Mouse (Mus musculus) limb, embryonic 11.5 days (tissue): ENCODE data around the gene Zbp1. TPM values are rescaled to one million over a fixed set of nuclear protein-coding genes. Genes with fewer than 3 reads are reported as not detected.
A peak's percentile ranks its signal among the peaks of the same experiment; 100 is the strongest.

Experiments used
- ATAC-seq: fragments of 200-750 bp; cut with Nextera tagmentation; 2 replicates; pipeline ENCODE4 v1.8.0; 2017; ENCODE audit warnings: low read depth; ENCODE audit not compliant: insufficient number of reproducible peaks, low FRiP score, low TSS enrichment
- DNase-seq: peaks from one replicate; pipeline ENCODE4 v3.0.0-alpha.2; 2015; ENCODE audit warnings: low spot score
- H3K27ac ChIP-seq: fragments of 300-500 bp; sonication (generic); replicated peaks from 2 replicates; pipeline ENCODE4 v1.5.1; 2014; ENCODE audit warnings: low read depth, mild to moderate bottlenecking, low read length
- H3K27me3 ChIP-seq: fragments of 300-500 bp; sonication (generic); 2 replicates; pipeline ENCODE4 v1.6.1; 2014; ENCODE audit warnings: mild to moderate bottlenecking, low read length, mixed read lengths; ENCODE audit not compliant: control insufficient read depth, insufficient read depth
- H3K36me3 ChIP-seq: fragments of 300-500 bp; sonication (generic); 2 replicates; pipeline ENCODE4 v1.6.1; 2014; ENCODE audit warnings: mild to moderate bottlenecking, low read length, moderate library complexity, mixed read lengths; ENCODE audit not compliant: control insufficient read depth, insufficient read depth
- H3K4me1 ChIP-seq: fragments of 300-500 bp; sonication (generic); 2 replicates; pipeline ENCODE4 v1.6.1; 2014; ENCODE audit warnings: low read length, mixed read lengths; ENCODE audit not compliant: control insufficient read depth, insufficient read depth
- H3K4me2 ChIP-seq: fragments of 300-500 bp; sonication (generic); 2 replicates; pipeline ENCODE4 v1.6.1; 2014; ENCODE audit warnings: low read depth, mild to moderate bottlenecking, moderate library complexity; ENCODE audit not compliant: severe bottlenecking
- H3K4me3 ChIP-seq: fragments of 300-500 bp; sonication (generic); 2 replicates; pipeline ENCODE4 v1.5.1; 2014; ENCODE audit warnings: low read depth, low read length
- H3K9ac ChIP-seq: fragments of 300-500 bp; sonication (generic); 2 replicates; pipeline ENCODE4 v1.6.1; 2014; ENCODE audit warnings: mild to moderate bottlenecking, low read length
- H3K9me3 ChIP-seq: fragments of 300-500 bp; sonication (generic); 2 replicates; pipeline ENCODE4 v1.6.1; 2016; ENCODE audit warnings: low read length; ENCODE audit not compliant: control insufficient read depth
- WGBS: fragments of 180-500 bp; shearing (Covaris S2); extraction: QIAGEN DNeasy Blood & Tissue Kit; methylation state at CpG from one replicate; pipeline ENCODE4 v1.1.7; 2014; 5-methylcytosine and 5-hydroxymethylcytosine counted together
- polyA plus RNA-seq: library from polyadenylated mRNA; unstranded; fragments of >200 nt; fragmentation: Nextera tagmentation; extraction: Ambion mirVana; gene quantifications from 2 replicates; pipeline ENCODE4 v1.2.1, GENCODE M21; 2014

The Zbp1 gene
- not detected in 2 replicates for polyA plus RNA-seq

GRCm38 (mm10) chr2:173218416-173219141 is at the start of gene Zbp1:
Zbp1 (minus strand) TSS chr2:173218923.
- Histone ChIP-seq H3K27ac (no peak within 1 kb of the TSS), H3K4me2 (no peak within 1 kb of the TSS), H3K9ac (no peak within 1 kb of the TSS), H3K4me1 (peaks cover 3% of the 10 kb centered on the region; the same call in 1 of the 2 replicates), H3K27me3 (no peaks in the 10 kb centered on the region), H3K4me3 (no peak within 1 kb of the TSS), H3K36me3 (no peaks in the 10 kb centered on the region), H3K9me3 (no peaks in the 10 kb centered on the region)
- WGBS: 64% methylated on average over 11 of the region's 11 CpGs
- ATAC-seq: no peak
- DNase-seq: no peak

- H3K9ac ChIP-seq: no peak overlapping the region
- no peak for ATAC-seq
- no peak overlapping the region for H3K4me3 ChIP-seq
- H3K4me2 ChIP-seq: no peak overlapping the region
- H3K9me3 ChIP-seq: no peaks in the 10 kb centered on the region
- no peak overlapping the region for H3K27ac ChIP-seq
- H3K27me3 ChIP-seq: no peaks in the 10 kb centered on the region
- 83% methylated on average over 3 of the region's 3 CpGs for WGBS
- peaks cover 30% of the 10 kb centered on the region for H3K4me1 ChIP-seq
- no peaks in the 10 kb centered on the region for H3K36me3 ChIP-seq
- DNase-seq: no peak
Observed at GRCm38 (mm10) chr2:173267562-173267961, 48.8 kb upstream of the Zbp1 start.

- Histone ChIP-seq H3K4me1 (peaks cover 28% of the 10 kb centered on the region), H3K9ac (no peak overlapping the region), H3K9me3 (no peaks in the 10 kb centered on the region), H3K27ac (no peak overlapping the region), H3K4me3 (no peak overlapping the region), H3K36me3 (no peaks in the 10 kb centered on the region), H3K27me3 (no peaks in the 10 kb centered on the region), H3K4me2 (no peak overlapping the region)
- DNase-seq (no peak), ATAC-seq (no peak)
- 74% methylated on average over 25 of the region's 25 CpGs for WGBS
Observed at GRCm38 (mm10) chr2:173266349-173267112, 47.8 kb upstream of the Zbp1 start.

- Histone ChIP-seq H3K9me3 (no peaks in the 10 kb centered on the region), H3K4me2 (no peak overlapping the region), H3K27me3 (no peaks in the 10 kb centered on the region), H3K4me3 (no peak overlapping the region), H3K4me1 (peaks cover 35% of the 10 kb centered on the region), H3K36me3 (no peaks in the 10 kb centered on the region), H3K27ac (no peak overlapping the region), H3K9ac (no peak overlapping the region)
- DNase-seq (no peak), ATAC-seq (no peak)
- 86% methylated on average over 22 of the region's 22 CpGs for WGBS
Observed at GRCm38 (mm10) chr2:173265468-173266265, 46.9 kb upstream of the Zbp1 start.

GRCm38 (mm10) chr2:173264467-173265128 is 45.9 kb upstream of the Zbp1 start:
- Histone ChIP-seq H3K4me3 (no peak overlapping the region), H3K9ac (no peak overlapping the region), H3K27ac (no peak overlapping the region), H3K4me2 (no peak overlapping the region), H3K4me1 (peaks cover 33% of the 10 kb centered on the region), H3K9me3 (no peaks in the 10 kb centered on the region), H3K36me3 (no peaks in the 10 kb centered on the region), H3K27me3 (no peaks in the 10 kb centered on the region)
- 19% methylated on average over 13 of the region's 13 CpGs for WGBS
- ATAC-seq (no peak), DNase-seq (no peak)

- no peak overlapping the region for H3K4me3 ChIP-seq
- no peak for DNase-seq
- no peaks in the 10 kb centered on the region for H3K9me3 ChIP-seq
- H3K4me1 ChIP-seq: peaks cover 35% of the 10 kb centered on the region
- ATAC-seq: no peak
- H3K27me3 ChIP-seq: no peaks in the 10 kb centered on the region
- no peak overlapping the region for H3K9ac ChIP-seq
- H3K36me3 ChIP-seq: no peaks in the 10 kb centered on the region
- no peak overlapping the region for H3K4me2 ChIP-seq
- H3K27ac ChIP-seq: no peak overlapping the region
- WGBS: 65% methylated on average over 11 of the region's 11 CpGs
Observed at GRCm38 (mm10) chr2:173263636-173264330, 45.1 kb upstream of the Zbp1 start.

GRCm38 (mm10) chr2:173261497-173261896 is 42.8 kb upstream of the Zbp1 start:
- Histone ChIP-seq H3K27ac (no peak overlapping the region), H3K4me1 (peaks cover 43% of the 10 kb centered on the region), H3K36me3 (no peaks in the 10 kb centered on the region), H3K9me3 (no peaks in the 10 kb centered on the region), H3K27me3 (no peaks in the 10 kb centered on the region), H3K4me3 (no peak overlapping the region), H3K9ac (peak overlapping the region; percentile 44; the same call in 1 of the 2 replicates), H3K4me2 (no peak overlapping the region)
- ATAC-seq: no peak
- DNase-seq: no peak
- 51% methylated on average over 10 of the region's 10 CpGs for WGBS
